Mouse (Mus musculus) erythroblast, embryonic 14.5 days (primary cell): ENCODE results near the gene Akt3.

Source experiments
- GATA1 ChIP-seq: IDR thresholded peaks from 2 replicates; pipeline ENCODE4 v1.6.1; 2012; ENCODE audit warnings: low read length, inconsistent platforms, mixed read lengths
- TAL1 ChIP-seq: IDR thresholded peaks from 3 replicates; pipeline ENCODE4 v1.6.1; 2012; ENCODE audit warnings: low read length, inconsistent platforms, mixed read lengths

GRCm38 (mm10) chr1:177277361-177277760 lies 19.4 kb upstream of the Akt3 start:
- TF ChIP-seq GATA1 (no peak), TAL1 (no peak)
